Mouse (Mus musculus) forebrain, postnatal 0 days (tissue): ENCODE results near the gene Gm49416. TPM values are rescaled to one million over a fixed set of nuclear protein-coding genes. Genes with fewer than 3 reads are reported as not detected.
A peak's percentile ranks its signal among the peaks of the same experiment; 100 is the strongest.

Experiments
- ATAC-seq: fragments of 200-750 bp; cut with Nextera tagmentation; 2 replicates; pipeline ENCODE4 v1.8.0; 2017; ENCODE audit warnings: mild to moderate bottlenecking, moderate library complexity
- DNase-seq: peaks from one replicate; pipeline ENCODE4 v3.0.0-alpha.2; 2015
- H3K27ac ChIP-seq: fragments of 300-500 bp; sonication (generic); 2 replicates; pipeline ENCODE4 v1.5.1; 2014; ENCODE audit warnings: low read depth, mild to moderate bottlenecking, antibody characterized with exemption, low read length, moderate library complexity, mixed read lengths
- H3K27me3 ChIP-seq: fragments of 300-500 bp; sonication (generic); 2 replicates; pipeline ENCODE4 v1.6.1; 2014; ENCODE audit warnings: mild to moderate bottlenecking, low read length, mixed read lengths; ENCODE audit not compliant: insufficient read depth
- H3K36me3 ChIP-seq: fragments of 300-500 bp; sonication (generic); 2 replicates; pipeline ENCODE4 v1.6.1; 2014; ENCODE audit warnings: mild to moderate bottlenecking, moderate library complexity; ENCODE audit not compliant: insufficient read depth
- H3K4me1 ChIP-seq: fragments of 300-500 bp; sonication (generic); 2 replicates; pipeline ENCODE4 v1.6.1; 2014; ENCODE audit warnings: antibody characterized with exemption; ENCODE audit not compliant: insufficient read depth
- H3K4me2 ChIP-seq: fragments of 300-500 bp; sonication (generic); 2 replicates; pipeline ENCODE4 v1.6.1; 2014; ENCODE audit warnings: low read depth, mild to moderate bottlenecking, moderate library complexity
- H3K4me3 ChIP-seq: fragments of 300-500 bp; sonication (generic); 2 replicates; pipeline ENCODE4 v1.5.1; 2014; ENCODE audit warnings: low read depth, low read length, mixed read lengths
- H3K9ac ChIP-seq: fragments of 300-500 bp; sonication (generic); 2 replicates; pipeline ENCODE4 v1.6.1; 2014; ENCODE audit warnings: mild to moderate bottlenecking
- H3K9me3 ChIP-seq: fragments of 300-500 bp; sonication (generic); 2 replicates; pipeline ENCODE4 v1.6.1; 2016; ENCODE audit warnings: low read length
- CTCF ChIP-seq: sonication (generic); IDR thresholded peaks from 2 replicates; pipeline ENCODE4 v1.5.1; 2016; ENCODE audit warnings: antibody characterized with exemption, control low read depth, low read depth
- WGBS: fragments of 180-500 bp; shearing (Covaris S2); extraction: QIAGEN DNeasy Blood & Tissue Kit; methylation state at CpG from one replicate; pipeline ENCODE4 v1.1.7; 2014; 5-methylcytosine and 5-hydroxymethylcytosine counted together
- polyA plus RNA-seq: library from polyadenylated mRNA; unstranded; fragments of >200 nt; fragmentation: Nextera tagmentation; extraction: Ambion mirVana; gene quantifications from 2 replicates; pipeline ENCODE4 v1.2.1, GENCODE M21; 2015
- total RNA-seq: library from RNA; depleted of rRNA; stranded (reverse); fragments of >200 nt; gene quantifications from 2 replicates; pipeline ENCODE4 v1.2.3, GENCODE M21; 2014

The Gm49416 gene
- total and polyA plus RNA-seq, 2 experiments from 2014 or later = 0.95 to 1.4 TPM

GRCm38 (mm10) chr19:8880311-8881033 lies 8.3 kb upstream of the Gm49416 start, which contains the start of gene Uqcc3:
Uqcc3 (minus strand) TSS chr19:8880923.
- Histone ChIP-seq H3K4me3 (peak within 1 kb of the TSS; percentile 80), H3K9ac (peak within 1 kb of the TSS; percentile 85), H3K27me3 (no peaks in the 10 kb centered on the region), H3K4me1 (0 out of 2 replicates have a peak, but pooled peaks cover 4% of the 10 kb centered on the region), H3K27ac (peak within 1 kb of the TSS; percentile 85), H3K9me3 (no peaks in the 10 kb centered on the region), H3K4me2 (peak within 1 kb of the TSS; percentile 87), H3K36me3 (peaks cover 14% of the 10 kb centered on the region)
- ATAC-seq (peak; percentile 99), DNase-seq (peak; percentile 90)
- TF ChIP-seq CTCF = no peak
- WGBS = under 1% methylated on average over 42 of the region's 42 CpGs

GRCm38 (mm10) chr19:8881034-8881392 lies 7.7 kb upstream of the Gm49416 start:
- Histone ChIP-seq H3K27me3 (no peaks in the 10 kb centered on the region), H3K4me2 (peak overlapping the region; percentile 87), H3K9me3 (no peaks in the 10 kb centered on the region), H3K4me3 (peak overlapping the region; percentile 80), H3K4me1 (0 out of 2 replicates have a peak, but pooled peaks cover 4% of the 10 kb centered on the region), H3K9ac (peak overlapping the region; percentile 85), H3K27ac (peak overlapping the region; percentile 85; the same call in 1 of the 2 replicates), H3K36me3 (peaks cover 11% of the 10 kb centered on the region)
- 11% methylated on average over 3 of the region's 3 CpGs for WGBS
- TF ChIP-seq CTCF = no peak
- ATAC-seq = peak; percentile 12; the same call in 1 of the 2 replicates
- DNase-seq = no peak

- Histone ChIP-seq H3K4me3 (no peak within 1 kb of the TSS), H3K9me3 (no peaks in the 10 kb centered on the region), H3K4me1 (peaks cover 9% of the 10 kb centered on the region; the same call in 1 of the 2 replicates), H3K9ac (no peak within 1 kb of the TSS), H3K36me3 (no peaks in the 10 kb centered on the region), H3K27ac (no peak within 1 kb of the TSS), H3K27me3 (no peaks in the 10 kb centered on the region), H3K4me2 (no peak within 1 kb of the TSS)
- 72% methylated on average over 3 of the region's 3 CpGs for WGBS
- TF ChIP-seq CTCF = no peak
- no peak for ATAC-seq
- DNase-seq = no peak
Measured at GRCm38 (mm10) chr19:8883616-8884015, 5.1 kb upstream of the Gm49416 start, which contains the start of the genes Lbhd1 and Gm49403. Lbhd1 (plus strand) TSS chr19:8883732. Gm49403 (plus strand) TSS chr19:8883930.

DNA sequence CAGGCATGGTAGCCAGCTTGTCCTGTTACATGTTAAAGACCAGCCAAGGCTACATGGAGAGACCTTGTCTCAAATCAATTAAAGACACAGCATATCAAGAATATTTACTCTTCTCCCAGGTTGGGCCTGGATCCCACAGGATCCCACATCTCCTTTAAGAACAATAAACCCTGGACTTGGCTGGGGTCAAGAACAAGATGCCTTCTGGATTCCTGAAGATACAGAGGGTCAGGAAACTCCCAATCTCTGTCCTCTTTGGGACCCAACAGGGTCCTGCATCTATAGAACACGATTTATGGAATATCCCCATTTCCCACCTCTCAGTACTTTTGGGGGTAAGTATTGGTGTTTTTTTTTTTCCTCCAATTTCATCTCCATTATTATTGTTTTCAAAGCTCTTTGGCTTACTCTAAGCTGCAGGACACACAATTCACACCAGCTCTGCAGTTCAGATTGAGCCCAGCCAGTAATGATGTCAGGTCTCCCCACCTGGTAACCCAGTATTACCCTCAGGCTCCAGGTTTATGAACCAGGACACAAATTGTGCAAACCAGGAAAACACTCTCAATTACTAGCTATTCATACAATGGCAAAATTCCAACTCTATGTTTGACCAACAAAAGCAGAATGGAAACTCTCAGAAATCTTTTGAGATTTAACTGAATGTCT lies 1.7 kb upstream of the Gm49416 start:
- ATAC-seq = no peak
- Histone ChIP-seq H3K4me3 (no peak overlapping the region), H3K36me3 (0 out of 2 replicates have a peak, but pooled peaks cover 5% of the 10 kb centered on the region), H3K4me2 (peak overlapping the region; percentile 85; the same call in 1 of the 2 replicates), H3K4me1 (peaks cover 5% of the 10 kb centered on the region; the same call in 1 of the 2 replicates), H3K9me3 (no peaks in the 10 kb centered on the region), H3K9ac (no peak overlapping the region), H3K27ac (no peak overlapping the region), H3K27me3 (no peaks in the 10 kb centered on the region)
- no peak for DNase-seq
- TF ChIP-seq CTCF = no peak
- 56% methylated on average over 1 of the region's 1 CpGs for WGBS

DNA sequence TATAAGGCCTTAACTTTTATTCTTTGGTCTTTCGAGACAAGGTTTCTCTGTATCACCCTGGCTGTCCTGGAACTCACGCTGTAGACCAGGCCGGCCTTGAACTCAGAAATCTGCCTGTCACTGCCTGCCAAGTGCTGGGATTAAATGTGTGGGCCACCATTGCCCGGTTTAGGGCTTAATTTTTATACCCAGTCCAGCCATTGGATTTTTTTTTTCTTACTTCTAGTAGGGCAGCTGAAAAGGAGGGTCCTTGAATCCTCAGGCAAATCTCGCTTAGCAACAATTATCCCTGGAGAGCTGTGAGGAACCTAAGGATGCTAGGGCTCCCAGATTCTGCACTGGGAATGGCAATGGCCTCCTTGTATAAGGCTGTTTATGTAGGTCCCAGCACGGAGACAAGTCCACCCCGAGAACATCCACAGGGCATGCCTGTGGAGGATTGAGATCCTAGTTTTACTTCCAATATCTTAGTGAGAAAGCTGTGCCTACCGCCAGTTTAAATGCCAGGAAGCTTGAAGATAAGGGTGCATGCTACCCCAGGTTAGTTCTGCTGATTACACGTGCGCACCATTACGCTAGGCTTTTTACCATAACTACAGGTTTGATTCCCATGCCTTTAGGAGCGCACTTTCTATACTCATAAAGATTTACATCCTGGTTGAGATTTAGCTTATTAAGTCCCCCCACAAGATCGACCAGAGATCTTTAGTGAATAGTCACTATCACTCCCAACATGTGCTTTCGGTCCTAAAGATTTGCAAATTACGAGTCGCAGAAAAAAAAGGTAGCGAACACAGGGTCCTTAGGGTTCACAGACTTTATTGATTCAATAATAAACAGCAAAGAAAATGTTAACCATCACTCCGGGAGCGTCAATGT lies 902 bp upstream of the Gm49416 start:
- no peak for ATAC-seq
- Histone ChIP-seq H3K9me3 (no peaks in the 10 kb centered on the region), H3K27ac (peak overlapping the region; percentile 85), H3K9ac (peak overlapping the region; percentile 63), H3K4me1 (peaks cover 5% of the 10 kb centered on the region; the same call in 1 of the 2 replicates), H3K4me2 (peak overlapping the region; percentile 85), H3K36me3 (0 out of 2 replicates have a peak, but pooled peaks cover 5% of the 10 kb centered on the region), H3K4me3 (peak overlapping the region; percentile 59), H3K27me3 (no peaks in the 10 kb centered on the region)
- WGBS = 15% methylated on average over 19 of the region's 19 CpGs
- no peak for DNase-seq
- no peak for TF ChIP-seq CTCF

DNA sequence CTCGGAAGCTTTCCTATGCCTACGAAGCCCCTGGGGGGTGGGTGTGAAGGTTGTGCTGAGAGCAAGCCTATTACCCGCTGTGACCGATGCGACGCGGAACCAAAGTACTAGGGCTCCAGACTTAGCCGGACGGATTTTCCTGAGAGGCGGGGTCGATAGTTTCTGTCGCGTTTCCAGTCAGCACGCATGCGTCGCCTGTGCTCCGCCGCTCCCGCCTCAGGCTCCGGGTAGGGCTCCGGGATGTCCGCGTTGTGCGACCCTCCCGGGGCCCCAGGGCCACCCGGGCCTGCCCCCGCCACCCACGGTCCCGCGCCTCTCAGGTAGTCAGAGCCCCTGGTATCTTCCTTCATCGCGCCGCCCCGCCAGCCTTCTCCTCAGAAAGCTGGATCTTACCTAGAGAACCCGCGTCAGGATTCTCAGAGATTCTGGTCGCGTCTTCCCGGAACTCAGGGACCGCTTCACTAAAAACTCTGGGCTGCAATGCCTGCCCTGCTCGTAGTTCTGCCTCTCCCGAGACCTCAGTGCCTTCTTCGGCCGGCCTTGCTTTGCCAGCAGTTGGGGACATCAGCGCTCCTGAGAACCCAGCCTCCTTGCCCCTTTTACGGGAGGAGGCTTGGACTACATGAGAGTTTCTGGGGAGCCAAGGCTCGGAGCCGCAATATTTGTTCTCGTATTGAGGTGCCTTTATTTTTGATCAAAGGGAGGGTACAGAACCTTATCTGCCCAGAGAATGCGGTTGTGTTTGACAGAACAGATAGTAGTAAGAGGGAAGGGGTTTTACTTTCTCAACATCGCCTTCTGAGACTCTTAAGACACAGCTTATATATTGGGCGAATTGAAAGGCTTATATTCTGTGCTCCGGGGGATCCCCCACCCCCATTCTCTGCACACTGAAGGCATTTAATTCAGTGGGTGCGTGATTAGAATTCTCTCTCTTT lies 4.4 kb downstream of the Gm49416 start, which contains the start of gene Ints5:
TSS of gene Ints5 (plus strand) at position 177 of the 938 bp plus-strand sequence.
- WGBS = 3% methylated on average over 54 of the region's 54 CpGs
- peak; percentile 68 for ATAC-seq
- H3K4me3 ChIP-seq = peak within 1 kb of the TSS; percentile 79

More for the DNA sequence above, 4.4 kb downstream of the Gm49416 start, which contains the start of gene Ints5:
- Histone ChIP-seq H3K9me3 (no peaks in the 10 kb centered on the region), H3K27ac (peak within 1 kb of the TSS; percentile 87), H3K4me2 (peak within 1 kb of the TSS; percentile 98), H3K36me3 (peaks cover 16% of the 10 kb centered on the region), H3K4me1 (peaks cover 5% of the 10 kb centered on the region), H3K27me3 (no peaks in the 10 kb centered on the region), H3K9ac (peak within 1 kb of the TSS; percentile 87)
- TF ChIP-seq CTCF = no peak; the same call in 1 of the 2 replicates
- peak; percentile 93 for DNase-seq
